Mouse (Mus musculus): ENCODE results near the gene Mthfd1l. TPM values are rescaled to one million over a fixed set of nuclear protein-coding genes. Genes with fewer than 3 reads are reported as not detected.

Gene Mthfd1l
- total RNA-seq, 2 experiments from 2014 or later, result 6.6 to 8.0 TPM

GRCm38 (mm10) chr10:4084907-4085306 lies 112.0 kb downstream of the Mthfd1l start:
- no peak for DNase-seq

DNA sequence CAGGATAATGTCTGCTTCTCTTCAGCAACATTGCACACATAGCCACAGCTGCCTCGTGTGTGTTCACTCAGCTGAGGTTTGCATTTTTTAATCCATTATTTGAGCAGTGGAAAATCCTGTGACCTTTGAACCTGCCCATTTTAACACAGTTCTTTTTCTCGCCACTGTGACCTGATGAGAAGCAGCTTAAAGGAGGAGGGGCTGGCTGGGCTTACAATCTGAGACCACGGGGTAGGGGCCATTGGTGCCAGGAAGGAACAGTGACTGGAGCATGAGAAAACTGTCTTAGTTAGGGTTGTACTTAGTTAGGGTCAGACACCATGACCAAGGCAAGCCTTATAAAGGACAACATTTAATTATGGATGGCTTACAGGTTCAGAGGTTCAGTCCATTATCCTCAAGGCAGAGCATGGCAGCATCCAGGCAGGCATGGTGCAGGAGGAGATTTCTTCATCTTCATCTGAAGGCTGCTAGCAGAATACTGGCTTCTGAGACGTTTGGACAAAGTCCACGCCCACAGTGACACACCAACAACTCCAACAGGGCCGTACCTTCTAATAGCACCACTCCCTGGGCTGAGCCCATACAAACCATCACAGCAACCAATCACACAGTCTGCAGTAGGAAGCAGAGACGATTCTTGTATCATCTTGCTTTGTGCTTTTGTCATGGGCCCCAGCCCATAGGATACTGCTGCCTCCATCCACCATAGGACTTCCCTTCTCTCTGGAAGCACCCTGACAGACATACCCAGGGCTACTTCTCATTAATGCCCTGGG lies 112.6 kb downstream of the Mthfd1l start:
- no peak for DNase-seq

GRCm38 (mm10) chr10:4087563-4087962 lies 114.6 kb downstream of the Mthfd1l start:
- no peak for DNase-seq

DNA sequence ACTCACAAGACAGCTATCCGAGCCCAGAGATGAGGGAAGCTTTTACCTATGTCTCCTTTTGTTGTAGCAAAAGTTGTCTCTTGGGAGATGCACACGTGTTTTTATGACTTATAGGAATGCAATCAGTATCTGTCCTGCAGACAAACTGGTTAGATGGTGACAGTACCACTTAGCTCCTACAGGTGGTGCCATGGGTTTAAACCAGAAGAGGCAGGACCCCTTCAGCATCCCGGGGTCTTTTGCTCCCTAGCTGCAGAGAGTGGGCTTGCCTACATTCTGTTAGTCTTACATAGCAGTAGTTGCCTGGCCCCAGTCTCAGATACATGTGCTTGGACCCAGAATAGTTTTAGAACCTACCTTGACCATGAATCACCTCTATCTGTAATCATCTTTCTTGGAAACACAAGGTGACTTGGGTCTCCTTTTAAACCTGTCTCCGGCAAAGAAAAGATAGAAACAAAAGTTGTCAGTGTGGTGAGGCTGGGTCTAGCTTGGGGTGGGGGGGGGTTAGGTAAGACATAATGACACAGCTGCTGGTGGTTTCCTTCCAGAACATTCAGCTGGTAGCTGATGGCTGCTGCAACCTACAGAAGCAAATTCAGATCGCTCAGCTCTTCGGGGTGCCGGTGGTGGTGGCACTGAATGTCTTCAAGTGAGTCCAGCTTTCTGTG lies 116.0 kb downstream of the Mthfd1l start:
- peak; percentile 65 for DNase-seq

DNA sequence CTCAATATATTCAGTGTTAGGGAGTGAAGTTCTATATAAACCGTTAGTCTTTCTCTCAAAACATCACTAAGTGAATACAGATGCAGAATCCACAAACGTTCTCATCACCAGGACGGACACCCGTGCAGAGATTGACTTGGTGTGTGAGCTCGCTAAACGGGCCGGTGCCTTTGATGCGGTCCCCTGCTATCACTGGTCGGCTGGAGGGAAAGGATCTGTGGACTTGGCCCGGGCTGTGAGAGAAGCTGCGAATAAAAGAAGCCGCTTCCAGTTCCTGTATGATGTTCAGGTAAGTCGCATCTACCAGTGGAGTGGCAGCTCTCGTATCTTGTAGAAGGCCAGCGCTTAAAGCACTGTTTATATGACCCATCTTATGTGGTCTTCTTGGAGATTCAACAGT lies 117.0 kb downstream of the Mthfd1l start:
- no peak for DNase-seq

DNA sequence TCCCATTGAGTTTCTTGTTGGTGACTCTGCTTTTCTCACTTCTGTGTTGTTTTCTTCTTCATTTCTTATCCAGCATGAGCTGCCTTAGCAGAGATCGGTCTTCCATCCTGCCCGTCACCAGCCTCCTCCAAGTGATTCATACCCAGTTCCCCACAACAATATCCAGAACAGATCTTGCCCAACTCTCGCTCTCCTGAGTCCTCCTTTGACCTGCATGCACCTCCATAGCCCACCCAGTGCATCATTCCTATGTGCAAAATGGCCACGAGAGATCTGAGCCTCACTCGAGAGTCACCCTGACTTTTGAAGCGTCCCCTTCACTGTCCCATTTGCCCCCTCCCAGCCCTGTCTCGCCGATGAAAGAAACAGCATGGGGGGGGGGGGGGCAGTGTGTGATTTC lies 120.1 kb downstream of the Mthfd1l start:
- DNase-seq, result no peak

GRCm38 (mm10) chr10:4094093-4094817 lies 121.3 kb downstream of the Mthfd1l start:
- DNase-seq, result no peak

- no peak for DNase-seq
Measured at GRCm38 (mm10) chr10:4096151-4096550, 123.2 kb downstream of the Mthfd1l start.

- no peak for DNase-seq
Measured at GRCm38 (mm10) chr10:4100007-4100406, 127.1 kb downstream of the Mthfd1l start.

DNA sequence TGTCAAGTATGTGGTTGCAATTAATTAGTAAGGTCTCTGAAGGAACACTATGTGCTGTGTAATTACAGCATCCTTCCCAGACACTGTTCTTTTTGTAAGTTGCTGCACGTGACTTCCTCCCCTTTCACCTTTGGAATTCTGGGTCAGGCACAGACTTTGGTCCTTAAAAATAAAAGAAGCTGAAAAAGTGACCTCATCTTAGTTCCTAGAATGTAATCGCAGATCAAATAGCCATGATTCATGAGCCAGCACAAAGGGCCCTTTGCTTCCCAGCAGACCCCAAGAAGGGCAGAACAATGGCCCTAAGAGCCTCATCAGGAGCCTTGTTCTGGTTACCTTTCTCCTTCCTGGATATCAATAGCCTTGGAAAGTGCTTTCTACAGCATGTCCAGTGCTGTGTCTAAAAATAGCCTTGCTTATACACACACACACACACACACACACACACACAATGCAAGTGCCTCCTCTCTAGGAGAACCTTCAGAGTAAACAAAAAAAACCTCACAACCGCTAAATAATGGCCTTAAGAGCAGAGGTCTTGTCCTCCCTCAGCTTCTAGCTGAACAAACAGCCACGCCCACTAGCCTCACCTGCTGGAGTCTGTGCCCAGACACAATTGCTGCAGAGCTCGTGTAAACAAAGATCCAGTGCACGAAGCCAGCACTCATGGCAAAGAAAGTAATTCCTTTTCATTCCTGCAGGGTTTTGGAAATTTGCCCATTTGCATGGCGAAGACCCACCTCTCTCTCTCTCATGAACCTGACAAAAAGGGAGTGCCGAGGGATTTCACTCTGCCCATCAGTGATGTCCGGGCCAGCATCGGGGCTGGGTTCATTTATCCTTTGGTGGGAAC lies 133.0 kb downstream of the Mthfd1l start:
- DNase-seq, result peak; percentile 28

DNA sequence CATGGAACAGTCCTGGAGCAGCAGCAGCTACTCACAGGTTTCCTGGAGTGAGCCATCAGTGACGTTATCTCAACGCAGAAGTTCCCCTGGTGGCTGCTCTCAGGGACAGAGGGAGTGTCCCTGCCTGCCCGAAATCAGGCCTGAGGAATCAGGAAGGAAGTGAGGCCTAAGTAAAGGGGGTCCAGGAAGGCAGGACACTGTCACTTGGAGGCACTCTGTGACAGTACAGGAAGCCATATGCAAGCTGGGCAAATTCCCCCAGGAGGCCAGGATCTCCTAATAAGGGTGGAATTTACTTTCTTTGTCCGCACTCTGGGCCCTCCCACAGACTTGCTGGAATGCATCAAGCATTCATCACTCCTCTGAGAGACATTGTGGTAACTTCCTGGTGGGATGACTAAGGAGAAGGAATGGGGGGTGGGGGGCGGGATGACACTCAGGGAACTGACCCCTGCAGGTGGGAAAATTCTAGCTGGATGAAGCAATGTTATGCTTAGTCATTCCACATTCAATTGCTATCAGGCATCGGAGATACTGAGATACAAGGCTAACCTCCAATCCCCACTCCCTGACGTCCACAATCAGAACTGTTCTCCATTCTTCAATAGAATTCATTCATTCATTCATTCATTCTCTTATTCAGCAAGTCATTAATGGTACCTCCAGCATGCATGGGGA lies 134.9 kb downstream of the Mthfd1l start:
- peak; percentile 75 for DNase-seq

DNA sequence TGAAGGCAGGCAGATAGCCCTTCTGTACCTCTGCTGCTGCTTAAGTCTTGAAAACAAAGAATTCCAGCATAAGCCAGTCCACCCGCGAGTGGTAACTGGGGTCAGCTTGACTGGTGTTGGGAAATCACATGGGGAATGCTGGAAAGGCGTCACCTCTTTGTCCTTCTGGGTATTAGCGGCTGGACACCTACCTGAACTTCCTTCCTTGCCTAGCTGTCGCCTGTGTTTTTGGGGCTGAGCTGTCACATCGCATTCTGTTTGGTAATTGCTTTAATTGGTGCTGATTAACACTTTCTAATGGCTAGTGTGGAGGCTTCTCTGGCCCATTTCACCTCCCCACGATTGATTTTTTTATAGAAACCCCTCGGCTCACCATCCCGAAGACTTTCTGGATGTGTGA lies 135.5 kb downstream of the Mthfd1l start:
- DNase-seq, result no peak

GRCm38 (mm10) chr10:4111095-4111794 lies 138.3 kb downstream of the Mthfd1l start:
- peak; percentile 33 for DNase-seq

- DNase-seq, result no peak
Measured at GRCm38 (mm10) chr10:4111795-4112139, 138.8 kb downstream of the Mthfd1l start.

DNA sequence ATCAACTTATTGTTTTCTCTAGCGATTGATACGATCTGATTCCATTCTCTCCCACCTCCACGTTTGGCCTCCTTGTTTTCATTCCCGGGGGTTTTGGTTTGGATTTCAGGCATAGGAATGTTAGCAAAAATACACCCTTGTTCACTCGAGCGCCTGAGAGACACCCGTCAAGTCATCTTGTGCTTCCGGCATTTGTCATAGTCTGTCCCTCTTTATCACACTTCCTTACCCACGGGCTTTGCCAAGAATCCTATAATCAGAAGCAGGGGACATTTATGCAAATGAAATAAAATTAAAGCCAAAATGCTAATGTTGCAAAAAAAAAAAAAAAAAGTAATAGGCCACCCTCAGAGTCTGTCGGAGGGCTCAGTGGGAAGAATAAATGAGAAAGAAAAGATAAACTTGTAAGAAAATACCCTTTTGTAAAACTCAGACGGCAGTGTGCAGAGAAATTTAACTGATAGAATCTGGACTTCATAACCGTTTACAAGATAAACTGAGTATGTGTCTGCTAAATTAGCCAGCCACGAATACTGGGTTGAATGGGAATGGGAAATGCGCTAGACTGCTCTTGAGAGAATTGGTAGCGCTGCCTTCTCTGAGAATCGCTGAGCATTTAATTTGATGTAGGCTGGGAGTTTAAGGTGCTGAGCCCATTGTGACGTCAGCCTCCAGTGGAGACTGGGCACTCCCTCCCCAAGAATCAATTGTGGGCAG lies 139.9 kb downstream of the Mthfd1l start:
- no peak for DNase-seq

DNA sequence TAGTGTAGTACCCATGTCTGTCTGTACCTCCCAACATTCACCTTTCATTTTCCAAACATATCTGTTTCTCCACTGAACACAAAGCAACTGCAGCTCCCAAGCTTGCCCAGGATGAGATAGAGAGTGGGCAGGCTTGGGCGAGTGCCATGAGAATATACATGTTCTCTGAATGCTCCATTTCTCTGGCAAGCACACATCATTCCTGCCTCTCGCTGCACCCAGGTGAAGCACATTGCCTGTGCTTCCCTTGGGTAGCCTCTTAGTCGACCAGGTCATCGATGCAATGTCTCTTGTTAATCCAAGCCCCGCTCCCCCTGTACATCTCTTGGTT lies 140.4 kb downstream of the Mthfd1l start:
- no peak for DNase-seq

DNA sequence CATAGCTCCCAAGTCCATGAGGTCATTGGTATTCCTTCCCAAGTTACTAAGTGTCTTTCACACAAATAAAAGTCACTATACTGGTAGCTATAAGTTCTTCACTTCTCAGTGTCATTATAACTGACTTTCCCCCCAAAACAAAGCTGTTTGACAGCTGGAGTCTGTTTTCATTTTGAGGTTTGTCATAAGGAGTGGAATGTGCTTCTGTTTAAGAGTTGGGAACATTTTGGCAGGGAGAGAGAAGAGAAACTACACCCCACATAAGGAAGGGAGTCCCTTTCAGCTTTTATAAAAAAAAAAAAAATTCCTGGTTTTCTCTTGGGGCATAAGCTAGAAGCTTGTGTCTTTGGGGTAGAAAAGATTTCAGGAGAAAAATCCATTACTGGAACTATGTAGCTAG lies 143.7 kb downstream of the Mthfd1l start:
- DNase-seq, result no peak

GRCm38 (mm10) chr10:4117091-4117490 lies 144.2 kb downstream of the Mthfd1l start:
- DNase-seq, result peak; percentile 24

GRCm38 (mm10) chr10:4119287-4119686 lies 146.4 kb downstream of the Mthfd1l start:
- DNase-seq, result no peak

DNA sequence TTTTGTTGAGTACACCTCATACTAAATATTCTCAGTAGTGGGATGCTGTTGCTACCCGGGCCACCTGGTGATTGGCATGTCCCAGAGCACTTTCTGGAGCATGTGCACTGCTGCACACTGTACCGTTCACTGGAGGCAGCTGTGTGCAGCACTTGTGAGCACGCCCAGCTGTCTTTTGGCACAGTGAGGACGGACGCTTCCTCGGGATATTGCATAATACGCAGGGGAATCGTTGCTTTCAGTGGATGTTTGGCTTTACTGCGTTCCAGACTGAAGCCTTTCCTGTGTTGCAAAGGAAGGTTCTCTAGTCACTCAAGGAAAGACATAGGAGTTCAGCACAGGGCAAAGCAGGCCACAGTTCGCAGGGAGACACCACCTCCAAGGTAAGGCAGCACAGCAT lies 147.8 kb downstream of the Mthfd1l start:
- peak; percentile 66 for DNase-seq

GRCm38 (mm10) chr10:4121197-4121596 lies 148.3 kb downstream of the Mthfd1l start:
- DNase-seq, result no peak

Data from heart, postnatal 4 days (tissue).